Mouse (Mus musculus) small intestine, adult 2 months (tissue): ENCODE results near the gene Fam133b.

Experiments
- CTCF ChIP-seq: fragments of 200-500 bp; IDR thresholded peaks from 2 replicates; pipeline ENCODE4 v1.5.1; 2012; ENCODE audit warnings: low read depth, mild to moderate bottlenecking, control low read depth, inconsistent platforms, low read length, moderate library complexity, mixed read lengths; ENCODE audit not compliant: insufficient replicate concordance, insufficient read length; ENCODE audit errors: extremely low read depth
- POLR2A ChIP-seq: fragments of 200-500 bp; IDR thresholded peaks from 2 replicates; pipeline ENCODE4 v1.6.1; 2012; ENCODE audit warnings: low read depth, mild to moderate bottlenecking, control low read depth, inconsistent platforms, low read length, moderate library complexity

DNA sequence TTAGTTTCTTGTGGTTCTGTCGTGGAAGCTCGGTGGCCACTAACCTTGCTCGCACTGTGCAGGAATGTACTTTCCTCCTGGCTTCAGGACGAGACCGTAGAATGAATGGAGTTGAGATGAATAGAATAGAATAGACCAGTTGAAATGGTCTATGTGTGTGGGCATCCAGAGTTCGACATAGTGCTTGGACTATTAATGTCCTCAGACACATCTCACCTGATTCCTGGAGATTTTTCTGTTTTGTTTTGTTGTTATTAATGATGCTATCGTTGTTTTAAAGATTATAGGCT is 792 bp downstream of the Fam133b start:
- TF ChIP-seq CTCF (no peak), POLR2A (no peak)
